Mouse (Mus musculus) activated CD4-positive, CD25-positive, alpha-beta regulatory T cell, adult 4 months (primary cell): Measurements from ENCODE around the gene Adap1. TPM values are rescaled to one million over a fixed set of nuclear protein-coding genes. Genes with fewer than 3 reads are reported as not detected.

Experiments used
- ATAC-seq: one replicate; pipeline ENCODE4 v1.8.0; 2017
- polyA plus RNA-seq, 2 experiments: library from polyadenylated mRNA; unstranded; fragments of 100-300 nt; shearing (Covaris generic); gene quantifications; one replicate each; pipeline ENCODE4 v1.2.1; 2017

The Adap1 gene
- polyA plus RNA-seq, 2 experiments from 2014 or later: 3.5 to 5.7 TPM

GRCm38 (mm10) chr5:139283460-139284180, 41.8 kb downstream of the Adap1 start:
- peak; percentile 74 for ATAC-seq

GRCm38 (mm10) chr5:139282191-139282590, 43.2 kb downstream of the Adap1 start:
- ATAC-seq: peak; percentile 60

DNA sequence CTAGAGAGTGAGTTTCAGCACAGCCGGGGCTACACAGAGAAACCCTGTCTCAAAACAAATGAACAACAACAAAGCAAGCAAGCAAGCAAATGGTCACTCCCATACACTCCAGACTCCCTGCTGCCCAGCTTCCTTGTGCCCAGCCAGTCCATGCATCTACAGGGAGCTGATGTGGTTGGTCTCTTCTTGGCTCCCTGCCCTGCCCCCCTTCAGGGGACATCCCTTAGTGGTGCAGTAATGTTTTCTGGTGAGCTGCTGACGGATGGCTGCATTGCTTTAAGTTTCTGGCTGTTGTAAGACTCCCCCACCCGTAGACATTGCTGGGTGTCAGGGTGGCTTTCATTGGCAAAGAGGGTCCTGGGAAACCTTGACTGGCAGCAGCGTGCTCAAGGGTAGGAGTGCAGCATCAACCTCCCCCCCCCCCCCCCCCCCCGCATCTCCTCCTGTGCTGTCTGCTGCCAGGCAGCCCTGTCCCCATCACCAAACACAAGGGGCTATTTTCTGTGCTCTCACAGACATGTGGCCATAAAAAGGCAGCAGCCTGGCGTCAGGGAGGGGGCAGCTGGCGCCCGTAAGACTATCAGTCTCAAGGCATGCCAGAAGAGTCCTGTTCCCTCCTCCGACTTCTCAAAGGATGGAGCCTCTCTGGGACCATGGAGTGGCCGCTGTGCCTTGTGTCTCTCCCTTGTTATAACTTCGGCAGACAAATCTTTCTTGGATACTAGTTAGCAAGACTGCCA, 43.9 kb downstream of the Adap1 start:
- ATAC-seq: no peak

DNA sequence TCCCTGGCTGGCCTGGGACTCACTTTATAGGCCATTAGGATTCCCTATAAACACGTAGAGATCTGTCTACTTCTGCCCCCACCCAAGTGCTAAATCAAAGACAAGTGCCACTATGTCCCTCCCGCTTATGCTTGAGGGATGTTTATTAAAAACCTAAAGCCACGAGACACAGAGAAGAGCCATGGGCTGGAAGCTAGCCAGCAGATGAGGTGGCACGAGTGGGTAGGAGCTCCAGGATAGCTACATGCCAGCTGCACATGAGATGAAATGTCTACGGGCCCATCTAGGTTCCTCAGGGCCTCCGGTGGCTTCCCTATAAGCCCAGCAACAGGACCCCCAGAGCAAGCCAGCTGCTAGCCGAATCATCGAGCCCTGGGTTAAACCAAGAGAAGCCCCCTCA, 48.1 kb downstream of the Adap1 start:
- no peak for ATAC-seq

- ATAC-seq: no peak
Measured at GRCm38 (mm10) chr5:139271994-139272554, 53.3 kb downstream of the Adap1 start.

- ATAC-seq: no peak
Measured at GRCm38 (mm10) chr5:139270806-139271521, 54.5 kb downstream of the Adap1 start.

- ATAC-seq: no peak
Measured at GRCm38 (mm10) chr5:139267661-139268060, 57.8 kb downstream of the Adap1 start.

DNA sequence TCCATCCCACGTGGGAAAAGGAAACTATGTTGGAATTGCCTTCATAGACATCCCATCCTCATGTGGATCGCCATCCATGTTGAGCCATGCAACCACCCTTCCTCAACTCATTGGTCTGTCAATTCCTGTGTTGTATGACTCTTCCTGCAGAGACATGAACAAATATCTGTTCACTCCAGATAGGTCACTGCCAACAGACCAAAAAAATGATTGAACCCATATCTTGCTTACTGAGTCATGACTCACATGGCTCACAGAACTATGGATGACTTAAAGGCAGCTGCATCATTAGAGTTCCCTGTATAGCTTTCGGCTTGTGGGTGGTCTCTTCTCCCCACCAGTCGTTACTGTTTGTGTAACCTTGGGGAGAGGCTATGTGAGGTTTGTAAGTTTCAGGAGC, 64.0 kb downstream of the Adap1 start:
- ATAC-seq: no peak

GRCm38 (mm10) chr5:139259853-139260252, 65.6 kb downstream of the Adap1 start:
- no peak for ATAC-seq

DNA sequence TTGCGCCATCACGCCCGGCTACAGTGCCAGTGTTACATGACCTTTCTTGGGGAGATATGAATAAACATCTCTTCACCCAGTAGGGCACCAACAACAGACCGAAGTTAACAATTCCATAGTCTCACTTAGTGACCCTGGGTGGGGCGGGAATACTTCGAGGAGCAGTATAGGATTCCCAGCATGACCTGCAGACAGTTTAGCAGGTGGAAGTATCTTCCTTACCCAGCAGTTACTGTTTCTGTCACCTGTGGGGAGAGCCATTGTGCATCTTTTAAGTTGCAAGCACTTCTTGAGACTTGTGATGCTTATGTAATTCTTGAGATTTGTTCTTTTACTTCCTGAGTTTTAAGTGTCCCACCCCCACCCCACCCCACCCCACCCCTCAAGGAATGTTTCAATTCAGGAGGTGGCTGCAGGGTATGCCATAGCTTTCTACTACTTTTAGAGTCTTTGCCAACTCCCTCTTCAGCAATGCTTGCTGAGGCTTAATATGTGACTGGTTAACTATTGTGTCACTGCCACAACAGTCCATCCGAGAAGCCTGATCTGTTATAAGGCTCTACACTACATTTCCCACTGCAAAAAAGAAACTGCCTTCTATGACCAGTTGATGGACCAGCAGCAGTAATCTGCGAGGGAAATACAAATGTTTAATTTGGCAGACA, 66.9 kb downstream of the Adap1 start:
- ATAC-seq: no peak

DNA sequence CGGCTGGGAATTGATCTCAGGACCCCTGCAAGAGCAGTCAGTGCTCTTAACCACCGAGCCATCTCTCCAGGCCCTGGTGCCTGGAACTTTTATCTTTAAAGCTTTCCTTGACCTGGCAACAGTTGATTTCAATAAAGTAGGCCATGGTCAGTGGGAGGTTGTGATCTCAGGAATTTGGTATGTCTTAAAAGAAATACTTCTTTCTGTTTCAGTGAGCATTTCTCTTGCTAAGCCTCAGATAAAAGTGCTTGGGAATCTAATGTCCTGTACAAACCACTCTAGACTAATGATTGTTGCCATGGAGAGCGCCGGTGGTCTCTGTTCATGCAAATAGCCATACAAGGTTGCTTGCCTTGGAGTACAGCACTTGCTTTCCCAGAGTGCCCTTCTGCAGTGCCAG, 67.6 kb downstream of the Adap1 start:
- no peak for ATAC-seq

DNA sequence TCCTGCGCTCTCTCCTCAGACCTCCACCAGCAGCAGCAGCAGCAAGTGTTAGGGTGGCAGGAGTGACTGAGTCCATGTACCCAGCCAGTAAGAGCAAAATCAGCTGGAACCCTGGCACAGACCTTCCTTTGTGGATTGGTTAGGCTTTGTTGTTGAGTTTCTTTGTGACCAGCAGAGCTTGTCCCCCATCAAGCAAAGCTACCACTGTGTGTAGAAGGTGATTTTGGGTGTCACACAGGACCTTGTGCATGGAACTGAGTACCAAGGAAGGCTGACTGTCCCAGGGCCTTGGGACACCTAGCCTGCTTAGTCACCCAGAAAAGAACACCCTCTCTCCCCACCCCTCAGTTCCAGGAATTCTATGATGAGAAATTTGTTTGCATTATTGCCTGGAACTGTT, 68.2 kb downstream of the Adap1 start:
- no peak for ATAC-seq

DNA sequence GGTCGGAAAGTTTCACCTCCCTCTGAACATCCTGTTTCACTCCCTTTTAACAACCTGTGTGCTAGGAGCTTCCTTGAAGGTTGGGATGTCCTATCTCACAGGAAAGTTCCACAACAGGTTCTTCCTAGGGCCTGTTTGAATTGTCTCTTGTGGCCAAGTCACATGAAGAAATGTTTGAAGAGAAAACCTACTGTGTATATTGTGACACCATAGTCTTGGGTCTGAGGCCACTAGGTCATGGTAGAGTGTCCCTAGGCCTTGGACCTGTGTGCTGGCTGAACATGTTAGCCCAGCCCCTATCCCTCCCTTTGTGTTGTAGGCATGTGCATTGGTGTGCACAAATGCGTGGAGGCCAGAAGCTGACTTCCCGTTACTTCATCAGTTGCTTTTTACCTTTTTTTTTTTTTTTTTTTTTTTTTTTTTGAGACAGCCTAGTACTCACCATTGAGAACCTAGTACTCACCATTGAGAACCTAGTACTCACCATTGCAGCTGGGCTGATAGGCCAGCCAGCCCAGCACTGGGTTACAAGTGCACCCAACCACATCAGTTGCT, 69.1 kb downstream of the Adap1 start:
- no peak for ATAC-seq

GRCm38 (mm10) chr5:139255777-139256176, 69.6 kb downstream of the Adap1 start:
- ATAC-seq: no peak

DNA sequence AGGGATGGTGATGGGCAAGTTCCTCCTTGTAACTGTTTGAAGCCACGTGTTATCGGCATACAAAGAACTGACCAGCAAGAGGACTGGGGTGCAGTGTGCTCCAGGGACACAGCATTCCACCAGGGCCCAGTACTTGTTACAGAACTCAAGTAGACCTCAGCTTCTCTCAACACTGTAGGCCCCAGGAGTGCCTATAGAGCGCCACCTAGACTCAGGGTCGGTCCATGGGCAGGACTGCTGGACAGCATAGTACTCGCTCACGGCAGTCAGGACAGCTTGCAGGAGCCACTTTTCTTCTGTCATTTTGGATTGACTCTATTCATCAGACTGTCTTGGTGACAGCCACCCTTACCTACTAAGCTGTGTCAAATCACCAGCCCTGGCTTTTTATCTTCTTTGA, 70.5 kb downstream of the Adap1 start:
- ATAC-seq: no peak

- peak; percentile 20 for ATAC-seq
Measured at GRCm38 (mm10) chr5:139253301-139253741, 72.1 kb downstream of the Adap1 start.

DNA sequence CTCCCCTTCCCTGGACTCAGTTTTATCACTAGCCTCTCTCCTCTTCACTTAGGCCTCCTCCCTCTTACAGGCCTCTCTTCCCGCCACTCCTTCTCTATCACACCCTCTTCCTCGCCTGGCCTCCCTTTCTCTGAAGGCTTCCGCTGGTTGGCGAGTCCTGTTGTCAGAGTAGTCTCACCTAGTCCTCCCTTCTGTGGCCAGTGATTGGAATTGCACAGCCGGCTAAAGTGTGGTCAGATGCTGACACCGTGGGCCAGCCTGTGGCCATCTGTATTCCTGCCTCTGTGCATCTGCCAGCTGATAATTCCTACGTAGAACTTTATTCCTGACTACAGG, 72.5 kb downstream of the Adap1 start:
- peak; percentile 4 for ATAC-seq

DNA sequence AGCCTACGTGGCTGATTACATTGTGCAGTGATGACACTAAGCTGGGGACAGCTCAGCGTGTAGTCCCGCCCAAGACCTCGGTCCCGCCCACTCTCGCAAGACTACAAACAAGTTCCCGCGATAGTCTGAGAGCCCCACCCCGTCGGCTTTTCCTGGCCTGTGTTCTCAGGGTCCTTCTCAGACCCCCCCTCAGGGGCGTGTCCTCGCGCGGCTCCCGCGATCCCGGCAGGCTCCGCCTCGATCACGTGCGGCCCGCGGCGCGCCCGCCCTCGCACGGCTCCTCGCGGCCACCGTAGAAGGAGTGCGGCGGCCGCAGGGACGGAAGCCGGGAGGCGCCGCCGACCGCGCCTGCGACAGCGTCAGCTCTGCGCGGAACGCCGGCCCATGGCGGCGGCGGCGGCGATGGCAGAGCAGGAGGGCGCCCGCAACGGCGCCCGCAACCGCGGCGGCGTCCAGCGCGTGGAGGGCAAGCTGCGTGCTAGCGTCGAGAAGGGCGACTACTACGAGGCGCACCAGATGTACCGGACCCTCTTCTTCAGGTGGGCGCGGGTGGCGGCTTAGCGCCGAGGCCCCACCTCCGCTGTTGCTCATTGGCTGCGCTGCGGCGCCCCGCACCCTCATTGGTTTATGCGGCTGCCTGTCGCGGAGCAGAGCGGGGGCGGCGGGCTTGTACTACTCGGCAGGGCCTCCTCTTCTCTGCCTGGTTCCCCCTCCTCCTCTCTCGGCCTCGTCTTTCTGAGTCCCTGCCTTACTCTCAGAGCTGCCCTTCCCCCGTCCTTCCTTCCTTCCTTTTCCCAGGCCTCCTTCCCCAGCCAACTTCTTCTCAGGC, 73.1 kb downstream of the Adap1 start, which contains the start of gene Get4:
Gene Get4 (plus strand): TSS at position 244 of the 829 bp plus-strand sequence.
- peak; percentile 86 for ATAC-seq

DNA sequence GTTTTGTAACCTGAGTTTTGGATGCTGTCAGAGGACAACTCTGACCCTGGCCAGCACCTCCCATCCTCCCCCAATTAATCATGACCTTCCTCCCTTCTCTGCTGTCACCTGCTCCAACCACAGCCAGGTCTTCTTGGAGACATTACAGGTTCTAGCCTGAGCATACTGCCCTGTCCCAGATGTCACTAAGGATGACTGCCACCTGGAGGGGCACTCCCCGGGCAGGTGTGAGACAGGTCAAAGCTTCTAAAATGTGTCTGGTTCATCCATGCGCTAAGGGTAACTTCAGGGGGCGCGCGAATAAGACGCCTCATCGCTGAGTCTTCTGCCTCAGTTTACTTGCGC, 73.7 kb downstream of the Adap1 start:
- ATAC-seq: peak; percentile 8

GRCm38 (mm10) chr5:139251279-139251678, 74.1 kb downstream of the Adap1 start:
- no peak for ATAC-seq

DNA sequence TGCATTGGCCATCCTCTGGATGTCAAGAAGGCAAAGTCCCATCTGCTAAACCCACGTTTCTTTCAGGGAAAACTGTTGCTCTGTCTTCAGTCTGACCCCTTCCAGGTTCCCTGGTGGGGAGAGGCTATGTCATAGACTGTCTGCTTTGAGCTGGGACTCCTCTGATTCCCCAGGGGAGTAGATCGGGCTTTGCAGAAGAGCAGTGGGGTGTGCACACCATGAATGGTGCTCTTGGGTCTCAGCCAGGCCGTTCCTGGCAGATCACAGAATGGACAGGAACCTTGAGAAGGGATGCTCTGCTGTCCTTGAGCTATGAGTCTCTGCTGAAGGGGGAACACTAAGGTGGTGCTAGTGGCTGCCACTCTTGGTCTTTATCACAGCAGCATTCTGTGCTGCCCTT, 76.6 kb downstream of the Adap1 start:
- ATAC-seq: no peak

DNA sequence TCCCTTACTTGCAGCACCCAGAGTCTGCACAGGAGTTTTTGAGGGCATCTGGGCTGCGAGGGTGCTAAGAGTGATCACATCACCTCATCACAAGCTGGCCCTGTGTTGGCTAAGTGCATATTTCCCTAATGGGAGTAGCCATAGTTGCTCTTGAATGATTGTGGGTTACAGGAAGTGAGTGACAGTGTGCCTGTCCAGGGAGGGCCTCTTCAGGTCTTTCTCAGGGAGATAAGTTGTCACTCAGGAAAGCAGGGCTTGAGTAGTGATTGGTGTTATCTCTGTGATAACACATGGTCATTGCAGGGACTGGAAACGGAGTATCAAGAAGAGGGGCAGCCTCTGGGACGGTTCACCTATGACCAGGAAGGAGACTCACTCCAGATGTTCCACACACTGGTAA, 77.7 kb downstream of the Adap1 start:
- no peak for ATAC-seq
